Mouse (Mus musculus) intestine, embryonic 14.5 days (tissue): ENCODE results near the gene Commd1. TPM values are rescaled to one million over a fixed set of nuclear protein-coding genes. Genes with fewer than 3 reads are reported as not detected.

Source experiments
- ATAC-seq: fragments of 200-750 bp; cut with Nextera tagmentation; replicated peaks from 2 replicates; pipeline ENCODE4 v1.8.0; 2017; ENCODE audit warnings: low read depth, moderate number of reproducible peaks, moderate TSS enrichment, moderate library complexity; ENCODE audit not compliant: low FRiP score, low TSS enrichment
- DNase-seq: peaks from one replicate; pipeline ENCODE4 v3.0.0-alpha.2; 2018; ENCODE audit warnings: low spot score
- H3K27ac ChIP-seq: fragments of 300-500 bp; sonication (generic); 2 replicates; pipeline ENCODE4 v1.5.1; 2014; ENCODE audit warnings: low read depth, mild to moderate bottlenecking, control low read depth
- H3K27me3 ChIP-seq: fragments of 300-500 bp; sonication (generic); replicated peaks from 2 replicates; pipeline ENCODE4 v1.6.1; 2014; ENCODE audit warnings: low read length, control low read depth; ENCODE audit not compliant: control insufficient read depth, insufficient read depth
- H3K36me3 ChIP-seq: fragments of 300-500 bp; sonication (generic); 2 replicates; pipeline ENCODE4 v1.6.1; 2014; ENCODE audit warnings: low read length, control low read depth; ENCODE audit not compliant: control insufficient read depth, insufficient read depth
- H3K4me1 ChIP-seq: fragments of 300-500 bp; sonication (generic); replicated peaks from 2 replicates; pipeline ENCODE4 v1.6.1; 2014; ENCODE audit warnings: low read length, control low read depth, mixed read lengths; ENCODE audit not compliant: control insufficient read depth, insufficient read depth
- H3K4me2 ChIP-seq: fragments of 300-500 bp; sonication (generic); 2 replicates; pipeline ENCODE4 v1.6.1; 2014; ENCODE audit warnings: low read length
- H3K4me3 ChIP-seq: fragments of 300-500 bp; sonication (generic); 2 replicates; pipeline ENCODE4 v1.5.1; 2014; ENCODE audit warnings: low read depth, low read length, control low read depth, mixed read lengths
- H3K9ac ChIP-seq: fragments of 300-500 bp; sonication (generic); 2 replicates; pipeline ENCODE4 v1.6.1; 2014; ENCODE audit warnings: mild to moderate bottlenecking, low read length
- H3K9me3 ChIP-seq: fragments of 300-500 bp; sonication (generic); 2 replicates; pipeline ENCODE4 v1.6.1; 2016; ENCODE audit warnings: low read length, control low read depth; ENCODE audit not compliant: control insufficient read depth
- WGBS: fragments of 180-500 bp; shearing (Covaris S2); extraction: QIAGEN DNeasy Blood & Tissue Kit; methylation state at CpG from one replicate; pipeline ENCODE4 v1.1.7; 2014; 5-methylcytosine and 5-hydroxymethylcytosine counted together
- polyA plus RNA-seq: library from polyadenylated mRNA; unstranded; fragments of >200 nt; fragmentation: Nextera tagmentation; extraction: Ambion mirVana; gene quantifications from 2 replicates; pipeline ENCODE4 v1.2.1, GENCODE M21; 2014

Gene Commd1
- polyA plus RNA-seq, 1 experiment from 2014 or later: 411 TPM

GRCm38 (mm10) chr11:22846960-22847731, 135.0 kb downstream of the Commd1 start:
- 48% methylated on average over 8 of the region's 8 CpGs for WGBS
- DNase-seq: no peak

More at GRCm38 (mm10) chr11:22846960-22847731, 135.0 kb downstream of the Commd1 start:
- H3K4me2 ChIP-seq: no peak overlapping the region
- no peak for ATAC-seq
- peaks cover 11% of the 10 kb centered on the region; the same call in 1 of the 2 replicates for H3K4me1 ChIP-seq
- H3K27ac ChIP-seq: no peak overlapping the region
- no peaks in the 10 kb centered on the region for H3K9me3 ChIP-seq
- no peaks in the 10 kb centered on the region for H3K27me3 ChIP-seq
- H3K36me3 ChIP-seq: no peaks in the 10 kb centered on the region
- H3K4me3 ChIP-seq: no peak overlapping the region
- no peak overlapping the region for H3K9ac ChIP-seq

Other genes with a start within 250 kb of the Commd1 start
- gene B3gnt2, start 121.4 kb downstream of the Commd1 start, polyA plus RNA-seq: 8.4 and 9.5 TPM in 2 replicates
- gene Zrsr1, start 10.4 kb downstream of the Commd1 start, polyA plus RNA-seq: 1.4 and 2.7 TPM in 2 replicates
- 15.2 and 16.0 TPM in 2 replicates for gene Gm28048, start 292 bp downstream of the Commd1 start, polyA plus RNA-seq
- 288 and 312 TPM in 2 replicates for gene Cct4, start 8.1 kb upstream of the Commd1 start, polyA plus RNA-seq
- gene Fam161a, start 25.1 kb upstream of the Commd1 start, polyA plus RNA-seq: 1.6 and 2.1 TPM in 2 replicates